Mouse (Mus musculus) mouse embryonic stem cell (cell line): ENCODE results near the gene Pdgfb.

Source experiments
- in situ Hi-C, 2 experiments: fragments of 300-500 bp; cut with MboI; formaldehyde crosslinking; loops; 1 replicate in 1 of 2; 3 replicates in 1 of 2; pipeline ENCODE4 v1.14.3; 2019 to 2020; ENCODE audit warnings: low sequenced_read_pairs in 2 of 2, low pct_unique_long_range_greater_than_20kb in 1 of 2, mixed read lengths in 1 of 2; ENCODE audit not compliant: unreplicated experiment in 1 of 2

Pdgfb gene

GRCm38 (mm10) chr15:80014321-80015210, at the start of gene Pdgfb:
TSS of gene Pdgfb (minus strand) at chr15:80014977.
- in situ Hi-C loops: loop anchor here (5.0 to 10.0 kb wide), 2 partner anchors 32 to 70 kb away; no protein-coding TSS in a partner anchor

- in situ Hi-C loops: loop anchor here (5.0 to 25.0 kb wide), 4 partner anchors 118 to 301 kb away; partner anchors contain the start of gene Dnal4 (in 1 of the 2)
Measured at GRCm38 (mm10) chr15:80062821-80063220, 48.0 kb upstream of the Pdgfb start.

- in situ Hi-C loops: loop anchor here (5.0 to 25.0 kb wide), 4 partner anchors 118 to 300 kb away; partner anchors contain the start of gene Dnal4 (in 1 of the 2)
Measured at GRCm38 (mm10) chr15:80062339-80062738, 47.6 kb upstream of the Pdgfb start.

- in situ Hi-C loops: loop anchor here (5.0 to 25.0 kb wide), 4 partner anchors 116 to 299 kb away; partner anchors contain the start of gene Dnal4 (in 1 of the 2)
Measured at GRCm38 (mm10) chr15:80061071-80061550, 46.3 kb upstream of the Pdgfb start.

GRCm38 (mm10) chr15:80060356-80061070, 45.7 kb upstream of the Pdgfb start:
- in situ Hi-C loops: loop anchor here (5.0 to 25.0 kb wide), 4 partner anchors 116 to 298 kb away; partner anchors contain the start of gene Dnal4 (in 1 of the 2)

GRCm38 (mm10) chr15:80059606-80060005, 44.8 kb upstream of the Pdgfb start:
- in situ Hi-C loops: loop anchor here (5.0 to 25.0 kb wide), 4 partner anchors 115 to 297 kb away; partner anchors contain the start of gene Dnal4 (in 1 of the 2)

- in situ Hi-C loops: loop anchor here (25.0 kb wide), 2 partner anchors 271 to 296 kb away; partner anchors contain the start of gene Dnal4 (in 1 of the 2)
Measured at GRCm38 (mm10) chr15:80058151-80058550, 43.4 kb upstream of the Pdgfb start.

GRCm38 (mm10) chr15:80054034-80054710, 39.4 kb upstream of the Pdgfb start:
- in situ Hi-C loops: loop anchor here (25.0 kb wide), 2 partner anchors 267 to 292 kb away; partner anchors contain the start of gene Dnal4 (in 1 of the 2)

- in situ Hi-C loops: loop anchor here (25.0 kb wide), 2 partner anchors 266 to 291 kb away; partner anchors contain the start of gene Dnal4 (in 1 of the 2)
Measured at GRCm38 (mm10) chr15:80053381-80054033, 38.7 kb upstream of the Pdgfb start.

- in situ Hi-C loops: loop anchor here (25.0 kb wide), 2 partner anchors 264 to 289 kb away; partner anchors contain the start of gene Dnal4 (in 1 of the 2)
Measured at GRCm38 (mm10) chr15:80051782-80052181, 37.0 kb upstream of the Pdgfb start.

GRCm38 (mm10) chr15:80051092-80051761, 36.5 kb upstream of the Pdgfb start:
- in situ Hi-C loops: loop anchor here (25.0 kb wide), 2 partner anchors 264 to 289 kb away; partner anchors contain the start of gene Dnal4 (in 1 of the 2)

GRCm38 (mm10) chr15:80050093-80050492, 35.3 kb upstream of the Pdgfb start:
- in situ Hi-C loops: loop anchor here (25.0 kb wide), 2 partner anchors 263 to 288 kb away; partner anchors contain the start of gene Dnal4 (in 1 of the 2)

- in situ Hi-C loops: no loop called here
Measured at GRCm38 (mm10) chr15:80047973-80048372, 33.2 kb upstream of the Pdgfb start.

GRCm38 (mm10) chr15:80047242-80047641, 32.5 kb upstream of the Pdgfb start:
- in situ Hi-C loops: no loop called here

GRCm38 (mm10) chr15:80045749-80046148, 31.0 kb upstream of the Pdgfb start:
- in situ Hi-C loops: no loop called here

- in situ Hi-C loops: no loop called here
Measured at GRCm38 (mm10) chr15:80044249-80044648, 29.5 kb upstream of the Pdgfb start.

- in situ Hi-C loops: no loop called here
Measured at GRCm38 (mm10) chr15:80042152-80042551, 27.4 kb upstream of the Pdgfb start.
